In genomic region chr6:40052593-40052992, GRCm38 (mm10) we compare ENCODE assay signal across 17 mouse cellular contexts.
"Had no signal": no experiment of that assay in that cellular context is flagged by ENCODE, and none has a peak within 500 bp of the region (broad histone marks: within the 10 kb centered on the region; RNA-seq: fewer than 3 reads in every experiment).

No protein-coding gene starts in this region.

- H3K27ac ChIP-seq: lung, embryonic 15.5 days; macrophage; midbrain, embryonic 13.5 days; midbrain, embryonic 15.5 days; neural tube, embryonic 12.5 days; stomach, embryonic 15.5 days; stomach, postnatal 0 days had no signal

- DNase-seq: lung, adult 2 months; lung, postnatal 14 days; lung, postnatal 36 days; right cerebral cortex, postnatal 14 days; thymus, adult 2 months; thymus, postnatal 25 days; thymus, postnatal 4 days had no signal

- H3K4me3 ChIP-seq: lung, embryonic 15.5 days; megakaryocyte, embryonic 14.5 days; midbrain, embryonic 13.5 days; midbrain, embryonic 15.5 days; neural tube, embryonic 12.5 days; stomach, embryonic 15.5 days had no signal

- ATAC-seq: lung, postnatal 0 days; midbrain, embryonic 13.5 days; midbrain, embryonic 15.5 days had no signal

- H3K9ac ChIP-seq: lung, embryonic 15.5 days; midbrain, embryonic 13.5 days; midbrain, embryonic 15.5 days; neural tube, embryonic 12.5 days; stomach, embryonic 15.5 days had no signal

- H3K4me2 ChIP-seq: lung, embryonic 15.5 days; midbrain, embryonic 11.5 days; midbrain, embryonic 13.5 days; midbrain, embryonic 15.5 days; neural tube, embryonic 12.5 days; stomach, embryonic 15.5 days had no signal

- H3K9me3 ChIP-seq: lung, embryonic 15.5 days; midbrain, embryonic 13.5 days; midbrain, embryonic 15.5 days; neural tube, embryonic 12.5 days; stomach, embryonic 15.5 days had no signal

- H3K27me3 ChIP-seq: lung, embryonic 15.5 days; megakaryocyte, embryonic 14.5 days; midbrain, embryonic 13.5 days; midbrain, embryonic 15.5 days; neural tube, embryonic 12.5 days; stomach, embryonic 15.5 days had no signal

- H3K36me3 ChIP-seq: lung, embryonic 15.5 days; midbrain, embryonic 13.5 days; midbrain, embryonic 15.5 days; neural tube, embryonic 12.5 days; stomach, embryonic 15.5 days had no signal

- H3K4me1 ChIP-seq: lung, embryonic 15.5 days; megakaryocyte, embryonic 14.5 days; neural tube, embryonic 12.5 days; stomach, embryonic 15.5 days had no signal
